Mouse (Mus musculus): ENCODE measurements around the gene Ndufc1.

- no peak for TF ChIP-seq CTCF (conservative IDR thresholded peaks at IDR 0.05; ENCODE audit: low read length)
- no peak for TF ChIP-seq NANOG (IDR thresholded peaks at IDR 0.05; ENCODE audit: borderline replicate concordance, low read length)
Observed at GRCm38 (mm10) chr3:51399531-51399930, 9.3 kb downstream of the Ndufc1 start.

Data from E14TG2a.4 (cell line).